Mouse (Mus musculus) hindlimb bud, embryonic 11.5 days (tissue): ENCODE data around the gene Ppp1r13l.
A peak's percentile ranks its signal among the peaks of the same experiment; 100 is the strongest.

ENCODE experiments used
- DNase-seq: peaks from one replicate; pipeline ENCODE4 v3.0.0-alpha.2; 2012; ENCODE audit warnings: low read depth, low spot score; ENCODE audit errors: extremely low spot score

Gene Ppp1r13l

GRCm38 (mm10) chr7:19363881-19364280, 4.3 kb downstream of the Ppp1r13l start:
- DNase-seq = no peak

DNA sequence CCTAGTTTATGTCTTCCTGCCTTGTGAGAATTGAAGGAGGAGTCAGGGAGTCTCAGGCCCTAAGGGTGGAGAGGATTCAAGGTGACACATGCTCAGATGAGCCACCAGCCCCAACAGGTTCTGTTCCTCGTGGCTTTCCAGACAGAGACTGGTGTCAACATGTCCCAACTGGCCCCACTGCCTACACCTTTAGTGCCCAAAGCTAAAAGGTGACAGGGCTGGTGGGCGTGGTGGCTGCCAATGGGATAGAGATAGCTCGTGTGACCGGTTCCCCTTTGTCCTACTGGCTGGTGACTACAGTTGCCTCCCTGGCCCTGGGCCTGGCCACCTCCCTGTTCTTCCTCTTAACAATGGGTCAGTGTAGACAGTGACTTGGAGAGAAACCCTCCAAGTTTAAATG, 5.8 kb downstream of the Ppp1r13l start:
- DNase-seq = no peak

DNA sequence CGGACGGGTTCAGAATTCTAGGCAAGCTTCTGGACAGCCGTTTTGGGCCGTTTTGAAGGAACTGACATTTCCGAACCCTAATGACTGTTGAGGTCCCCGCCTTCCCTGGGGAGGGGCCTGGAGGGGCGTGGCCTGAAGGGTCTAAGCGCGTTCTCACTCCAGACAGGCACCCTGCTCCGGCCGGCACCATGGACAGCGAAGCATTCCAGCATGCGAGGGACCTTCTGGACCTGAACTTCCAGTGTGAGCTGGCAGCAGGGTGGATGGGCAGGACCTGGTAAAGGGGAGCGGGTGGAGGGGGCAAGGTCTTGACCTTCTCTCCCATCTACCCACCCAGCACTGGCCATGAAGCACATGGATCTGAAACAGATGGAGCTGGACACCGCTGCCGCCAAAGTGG, 8.8 kb downstream of the Ppp1r13l start:
- no peak for DNase-seq

DNA sequence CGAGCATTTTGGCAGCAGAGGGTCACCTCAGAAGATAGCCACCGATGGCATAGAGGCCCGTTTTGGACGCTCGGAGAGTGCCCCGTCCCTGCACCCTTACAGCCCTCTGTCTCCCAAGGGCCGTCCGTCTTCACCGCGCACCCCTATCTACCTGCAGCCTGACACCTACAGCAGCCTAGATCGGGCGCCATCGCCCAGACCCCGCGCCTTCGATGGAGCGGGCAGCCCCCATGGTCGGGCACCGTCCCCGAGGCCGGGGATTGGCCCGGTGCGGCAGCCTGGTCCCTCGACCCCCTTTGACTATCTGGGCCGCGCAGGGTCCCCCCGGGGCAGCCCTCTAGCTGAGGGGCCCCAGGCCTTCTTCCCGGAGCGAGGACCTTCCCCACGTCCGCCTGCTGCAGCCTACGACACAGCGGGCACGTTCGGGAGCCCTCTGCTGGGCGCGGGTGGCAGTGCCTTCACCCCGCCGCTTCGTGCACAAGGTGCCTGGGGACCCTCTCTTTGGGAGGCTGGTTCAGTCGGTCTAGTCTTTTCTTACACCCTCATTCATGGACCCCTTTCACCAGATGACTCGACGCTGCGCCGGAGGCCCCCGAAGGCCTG, 10.4 kb downstream of the Ppp1r13l start:
- no peak for DNase-seq

- no peak for DNase-seq
Observed at GRCm38 (mm10) chr7:19373367-19373766, 13.8 kb downstream of the Ppp1r13l start.

DNA sequence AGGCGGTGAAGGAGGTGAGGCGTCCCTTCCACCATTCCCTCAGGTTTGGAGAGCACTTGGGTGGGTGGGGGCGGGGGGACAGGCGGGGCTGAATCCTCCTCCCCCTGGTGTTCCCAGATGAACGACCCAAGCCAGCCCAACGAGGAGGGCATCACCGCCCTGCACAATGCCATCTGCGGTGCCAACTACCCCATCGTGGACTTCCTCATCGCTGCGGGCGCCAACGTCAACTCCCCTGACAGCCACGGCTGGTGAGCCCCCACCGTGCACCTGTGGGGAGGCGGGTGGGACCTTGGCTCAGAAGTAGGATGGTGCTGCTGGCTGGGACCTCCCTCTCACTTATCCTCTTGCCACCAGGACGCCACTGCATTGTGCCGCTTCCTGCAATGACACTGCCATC, 15.8 kb downstream of the Ppp1r13l start:
- DNase-seq = no peak

GRCm38 (mm10) chr7:19376019-19376418, 16.5 kb downstream of the Ppp1r13l start:
- no peak for DNase-seq

- DNase-seq = no peak
Observed at GRCm38 (mm10) chr7:19378049-19378448, 18.5 kb downstream of the Ppp1r13l start.

DNA sequence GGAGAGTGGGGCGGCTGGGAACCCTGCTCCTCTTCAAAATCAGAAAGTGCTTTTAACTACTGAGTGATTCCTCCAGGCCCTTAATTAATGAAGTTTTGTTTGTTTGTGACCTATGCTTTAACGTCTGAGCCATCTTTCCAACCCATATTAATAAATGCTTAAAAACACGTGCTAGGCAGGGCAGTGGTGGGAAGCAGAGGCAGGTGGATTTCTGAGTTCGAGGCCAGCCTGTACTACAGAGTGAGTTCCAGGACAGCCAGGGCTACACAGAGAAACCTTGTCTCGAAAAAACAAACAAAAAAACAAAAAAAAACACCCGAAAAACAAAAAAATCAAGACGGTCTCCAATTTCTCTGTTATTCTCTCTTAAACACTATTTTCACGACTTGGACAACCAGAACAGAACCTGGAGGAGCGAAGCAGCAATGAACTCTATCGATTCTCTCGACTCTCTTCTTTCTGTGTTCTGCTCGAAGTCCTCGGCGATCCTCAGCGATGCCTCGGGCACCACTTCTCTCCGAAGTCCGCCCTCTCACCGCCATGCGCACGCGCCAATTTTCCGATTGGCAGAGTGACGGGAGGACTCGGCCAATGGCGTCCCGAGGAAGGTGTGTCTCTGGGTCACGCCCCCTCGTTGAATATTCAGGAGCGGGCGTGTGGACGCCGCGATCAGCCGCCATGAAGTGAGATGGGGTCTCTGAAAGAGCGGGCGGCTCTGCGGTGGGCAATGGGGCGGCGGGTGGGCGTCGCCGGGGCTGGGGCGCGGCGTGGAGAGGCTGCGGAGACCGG, 22.0 kb downstream of the Ppp1r13l start, which contains the start of gene Ercc2:
Ercc2 (plus strand) TSS at position 634 of the 789 bp plus-strand sequence.
- DNase-seq = peak; percentile 97

DNA sequence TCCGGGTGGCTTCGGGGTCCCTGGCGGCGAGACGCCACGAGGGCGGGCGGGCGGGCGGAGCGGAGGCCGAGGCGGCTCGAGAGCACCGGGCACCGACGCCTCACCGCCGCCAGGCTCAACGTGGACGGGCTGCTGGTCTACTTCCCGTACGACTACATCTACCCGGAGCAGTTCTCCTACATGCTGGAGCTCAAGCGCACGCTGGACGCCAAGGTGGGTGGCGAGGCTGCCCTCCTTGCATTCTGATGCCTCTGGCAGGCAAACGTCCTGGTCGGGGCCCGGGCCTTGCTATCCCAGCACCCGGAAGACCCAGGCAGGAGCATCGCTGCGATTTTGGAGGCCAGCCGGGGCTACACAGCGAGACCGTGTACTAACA, 22.6 kb downstream of the Ppp1r13l start:
- DNase-seq = no peak

- no peak for DNase-seq
Observed at GRCm38 (mm10) chr7:19383708-19384107, 24.2 kb downstream of the Ppp1r13l start.

DNA sequence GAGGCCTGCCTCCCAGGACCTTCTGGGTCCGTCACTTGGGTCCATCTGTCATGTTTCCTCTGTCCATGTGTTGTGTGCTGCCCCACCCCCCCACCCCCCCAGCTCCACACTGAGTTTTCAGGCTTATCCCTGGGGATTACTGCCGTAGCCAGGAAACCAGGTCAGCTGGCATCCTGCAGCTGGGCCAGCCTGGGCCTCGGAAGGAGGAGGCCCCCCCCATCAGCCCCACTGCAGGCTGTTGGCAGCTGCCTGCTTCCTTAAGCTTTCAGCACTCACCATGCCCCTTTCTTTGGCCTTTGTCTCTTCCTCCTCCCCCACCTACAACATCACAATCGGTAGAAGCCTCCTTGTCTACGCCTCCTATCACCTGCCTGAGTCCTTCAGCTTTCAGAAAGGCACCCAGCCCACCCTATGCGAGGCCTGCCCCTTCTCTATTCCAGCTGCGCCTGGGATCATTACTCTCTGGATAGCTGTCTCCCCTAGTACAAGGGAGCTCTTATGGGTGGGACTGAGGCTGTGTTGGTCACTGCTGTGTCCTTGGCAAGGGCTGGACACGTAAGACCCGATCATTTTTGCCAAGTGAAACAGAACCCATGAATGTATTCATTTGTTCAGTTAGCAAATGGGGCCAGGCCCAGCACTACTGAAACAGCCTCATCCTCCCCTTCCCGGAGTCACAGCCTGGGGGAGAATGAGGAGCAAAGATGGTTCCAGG, 29.3 kb downstream of the Ppp1r13l start:
- no peak for DNase-seq

DNA sequence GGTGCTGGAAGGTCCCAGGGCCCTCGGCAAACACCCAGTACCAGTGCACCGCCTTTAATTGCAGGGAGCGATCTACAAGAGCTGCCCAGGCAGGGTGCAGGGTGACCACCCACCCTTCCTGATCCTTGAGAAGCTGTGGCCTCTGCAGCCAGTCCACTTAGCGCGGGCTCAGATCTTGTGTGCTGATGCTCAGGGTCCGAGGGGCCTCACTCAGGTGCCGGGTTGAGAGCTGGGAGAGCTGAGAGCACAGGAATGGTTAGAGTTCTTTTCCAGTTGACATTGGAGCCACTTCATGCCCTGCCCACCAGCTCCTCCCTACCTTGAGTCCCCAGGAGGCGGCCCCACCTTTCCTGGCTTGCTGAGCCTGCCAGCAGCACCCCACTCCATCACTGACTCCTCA, 34.9 kb downstream of the Ppp1r13l start:
- DNase-seq = no peak

DNA sequence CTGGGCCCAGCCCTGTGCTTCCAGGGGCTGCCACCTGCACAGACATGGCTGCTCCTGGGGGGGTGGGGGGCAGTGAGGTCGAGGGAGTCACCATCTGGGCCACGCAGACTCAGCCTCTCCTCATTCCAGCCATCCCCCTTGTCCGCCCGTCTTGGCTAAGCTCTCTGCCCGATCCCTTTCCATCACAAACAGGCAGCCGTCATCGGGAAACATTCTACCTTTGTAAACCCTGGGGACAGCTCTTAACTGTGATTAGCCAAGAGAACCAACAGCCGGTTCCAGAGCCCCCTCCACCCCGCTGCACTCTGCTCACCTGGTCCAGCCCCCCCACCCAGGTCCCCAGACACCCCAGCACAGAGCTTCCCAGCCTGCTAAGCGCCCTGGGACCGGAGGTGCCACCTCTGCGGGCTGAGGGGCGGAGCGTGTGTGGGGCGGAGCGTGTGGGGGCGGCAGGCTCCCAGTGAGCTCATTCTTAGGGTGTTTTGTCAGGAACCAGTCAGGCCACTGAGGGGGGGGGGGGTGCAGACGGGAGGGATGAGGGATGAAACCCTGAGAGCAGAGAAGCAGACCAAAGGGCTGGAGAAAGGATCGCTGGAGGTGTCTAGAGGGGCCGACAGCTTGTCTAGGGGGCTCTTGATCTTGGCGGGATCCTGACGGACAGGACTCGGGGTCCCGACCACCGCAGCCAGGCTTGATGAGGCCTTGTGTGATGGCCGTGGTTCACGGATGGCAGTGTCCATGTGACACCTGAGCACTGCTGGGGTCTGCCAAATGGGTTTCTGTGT, 40.1 kb downstream of the Ppp1r13l start:
- DNase-seq = no peak

GRCm38 (mm10) chr7:19400946-19401345, 41.4 kb downstream of the Ppp1r13l start:
- no peak for DNase-seq

DNA sequence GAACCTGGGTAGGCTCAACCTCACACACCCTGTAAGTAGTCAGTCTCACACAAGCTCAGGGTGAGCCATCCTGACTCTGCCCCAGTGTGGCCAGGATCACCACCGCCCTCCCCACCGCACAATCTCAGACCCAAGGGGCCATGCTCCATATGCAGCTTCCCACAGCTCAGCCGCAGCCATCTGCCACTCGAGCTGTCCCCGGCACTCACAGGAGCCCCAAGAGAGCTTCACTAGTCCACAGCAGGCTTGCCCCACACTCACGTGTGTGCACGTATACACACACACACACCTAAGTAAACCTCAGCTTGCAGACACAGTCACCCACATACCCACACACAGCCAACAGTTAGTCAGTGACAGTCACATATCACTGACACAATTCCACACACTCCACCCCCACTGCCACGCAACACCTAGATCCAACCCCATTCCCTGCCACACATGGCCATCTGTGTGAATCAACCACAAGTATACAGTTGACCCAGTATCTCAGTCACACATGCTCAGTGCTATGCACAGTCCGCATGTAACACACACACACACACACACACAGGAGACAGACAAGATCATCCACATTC, 43.1 kb downstream of the Ppp1r13l start:
- no peak for DNase-seq

- no peak for DNase-seq
Observed at GRCm38 (mm10) chr7:19403731-19404296, 44.3 kb downstream of the Ppp1r13l start, which contains the start of gene Klc3. Klc3 (minus strand) TSS chr7:19404104.

GRCm38 (mm10) chr7:19404476-19404875, 44.9 kb downstream of the Ppp1r13l start, which contains the start of gene Ckm:
Ckm (plus strand) TSS chr7:19404776.
- no peak for DNase-seq

GRCm38 (mm10) chr7:19405417-19405816, 45.9 kb downstream of the Ppp1r13l start:
- DNase-seq = peak; percentile 42

- DNase-seq = no peak
Observed at GRCm38 (mm10) chr7:19409753-19410152, 50.2 kb downstream of the Ppp1r13l start.
